Mouse (Mus musculus) bone marrow macrophage, adult 2 months (primary cell): ENCODE data around the gene Smndc1. TPM values are rescaled to one million over a fixed set of nuclear protein-coding genes. Genes with fewer than 3 reads are reported as not detected.
A peak's percentile ranks its signal among the peaks of the same experiment; 100 is the strongest.

Source experiments
- H3K27ac ChIP-seq: 2 replicates; pipeline ENCODE4 v1.5.1; 2012; ENCODE audit warnings: low read depth, low read length; ENCODE audit not compliant: insufficient read depth
- H3K4me1 ChIP-seq: 2 replicates; pipeline ENCODE4 v1.6.1; 2012; ENCODE audit warnings: low read length; ENCODE audit not compliant: control insufficient read depth, insufficient read depth
- H3K4me3 ChIP-seq: 2 replicates; pipeline ENCODE4 v1.5.1; 2012; ENCODE audit warnings: mild to moderate bottlenecking, low read length, moderate library complexity; ENCODE audit not compliant: insufficient read depth
- CTCF ChIP-seq: IDR thresholded peaks from 2 replicates; pipeline ENCODE4 v1.5.1; 2012; ENCODE audit warnings: low read depth, mild to moderate bottlenecking, low read length, moderate library complexity
- POLR2A ChIP-seq: IDR thresholded peaks from 2 replicates; pipeline ENCODE4 v1.6.1; 2012; ENCODE audit warnings: mild to moderate bottlenecking, low read depth, low read length, borderline replicate concordance
- polyA plus RNA-seq: library from polyadenylated mRNA; stranded (reverse); fragments of >200 nt; gene quantifications from 2 replicates; pipeline ENCODE4 v1.2.4, GENCODE M21; 2012; ENCODE audit not compliant: missing spikeins, insufficient read depth, insufficient read length

Smndc1 gene
- polyA plus RNA-seq, 1 experiment: 40.8 TPM

GRCm38 (mm10) chr19:53424629-53425028, 34.3 kb upstream of the Smndc1 start:
- H3K27ac ChIP-seq: no peak overlapping the region; the same call in 1 of the 2 replicates
- H3K4me3 ChIP-seq: peak overlapping the region; percentile 25
- H3K4me1 ChIP-seq: peaks cover 37% of the 10 kb centered on the region
- TF ChIP-seq CTCF: no peak
- TF ChIP-seq POLR2A: no peak

- Histone ChIP-seq H3K4me1 (peaks cover 37% of the 10 kb centered on the region), H3K4me3 (peak overlapping the region; percentile 30), H3K27ac (no peak overlapping the region)
- TF ChIP-seq CTCF (no peak), POLR2A (no peak)
Measured at GRCm38 (mm10) chr19:53423816-53424465, 33.6 kb upstream of the Smndc1 start.

- TF ChIP-seq CTCF: no peak
- no peak for TF ChIP-seq POLR2A
- no peak overlapping the region for H3K27ac ChIP-seq
- H3K4me1 ChIP-seq: peaks cover 37% of the 10 kb centered on the region
- peak overlapping the region; percentile 30 for H3K4me3 ChIP-seq
Measured at GRCm38 (mm10) chr19:53423341-53423753, 33.0 kb upstream of the Smndc1 start.

- H3K27ac ChIP-seq: no peak overlapping the region
Measured at GRCm38 (mm10) chr19:53422358-53423308, 32.3 kb upstream of the Smndc1 start.

GRCm38 (mm10) chr19:53421583-53422188, 31.3 kb upstream of the Smndc1 start:
- Histone ChIP-seq H3K4me1 (peaks cover 26% of the 10 kb centered on the region), H3K27ac (no peak overlapping the region), H3K4me3 (no peak overlapping the region; the same call in 1 of the 2 replicates)
- no peak for TF ChIP-seq CTCF
- TF ChIP-seq POLR2A: no peak

More at GRCm38 (mm10) chr19:53422358-53423308, 32.3 kb upstream of the Smndc1 start:
- Histone ChIP-seq H3K4me3 (no peak overlapping the region), H3K4me1 (peaks cover 36% of the 10 kb centered on the region)
- TF ChIP-seq CTCF (no peak), POLR2A (no peak)

GRCm38 (mm10) chr19:53420924-53421582, 30.7 kb upstream of the Smndc1 start:
- H3K4me3 ChIP-seq: no peak overlapping the region

GRCm38 (mm10) chr19:53419834-53420233, 29.5 kb upstream of the Smndc1 start:
- Histone ChIP-seq H3K27ac (no peak overlapping the region), H3K4me3 (no peak overlapping the region), H3K4me1 (peaks cover 22% of the 10 kb centered on the region)
- TF ChIP-seq CTCF (peak; percentile 36), POLR2A (no peak)

More at GRCm38 (mm10) chr19:53420924-53421582, 30.7 kb upstream of the Smndc1 start:
- Histone ChIP-seq H3K4me1 (peaks cover 26% of the 10 kb centered on the region), H3K27ac (no peak overlapping the region)
- TF ChIP-seq CTCF: no peak

- no peak overlapping the region for H3K27ac ChIP-seq
- peaks cover 3% of the 10 kb centered on the region; the same call in 1 of the 2 replicates for H3K4me1 ChIP-seq
- no peak overlapping the region for H3K4me3 ChIP-seq
- no peak for TF ChIP-seq CTCF
- TF ChIP-seq POLR2A: no peak
Measured at GRCm38 (mm10) chr19:53415198-53415597, 24.8 kb upstream of the Smndc1 start.

- TF ChIP-seq CTCF (no peak), POLR2A (no peak)
- Histone ChIP-seq H3K4me3 (no peak overlapping the region), H3K4me1 (peaks cover 3% of the 10 kb centered on the region; the same call in 1 of the 2 replicates), H3K27ac (no peak overlapping the region)
Measured at GRCm38 (mm10) chr19:53414650-53415049, 24.3 kb upstream of the Smndc1 start.
